8 mouse cellular contexts compared by ENCODE assay signal in the genomic region with DNA sequence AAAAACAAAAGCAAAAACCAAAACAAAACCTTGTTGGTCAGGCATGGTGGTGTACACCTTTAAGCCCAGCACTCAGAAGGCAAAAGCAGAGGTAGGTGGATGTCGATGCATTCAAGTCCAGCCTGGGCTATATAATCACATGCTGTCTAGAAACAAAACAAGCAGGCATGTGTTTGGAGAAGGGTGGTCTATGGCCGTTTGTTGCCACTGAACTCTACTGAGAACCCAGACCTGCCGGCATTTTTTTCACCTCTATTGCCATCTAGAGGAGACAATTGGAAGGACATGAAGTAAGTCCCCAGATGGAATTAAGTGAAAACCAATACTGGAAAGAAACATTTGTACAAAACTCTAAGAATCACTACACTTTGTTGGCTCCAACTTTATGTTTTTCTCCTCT. TPM values are rescaled to one million over a fixed set of nuclear protein-coding genes. Genes with fewer than 3 reads are reported as not detected.
DNase-seq lines count a peak whose midpoint lies in the region; ATAC-seq lines count a peak whose summit lies in the region.

No protein-coding gene starts in this region.

- H3K4me1 ChIP-seq in lung, embryonic 16.5 days (replicated peaks; ENCODE audit: control insufficient read depth, insufficient read depth, low read length): peaks cover 26% of the 10 kb centered on the region

- no peaks in the 10 kb centered on the region for H3K36me3 ChIP-seq in lung, embryonic 16.5 days (ENCODE audit: control insufficient read depth, insufficient read depth, low read length)

- peak overlapping the region; percentile 69 for H3K27ac ChIP-seq in lung, embryonic 16.5 days (ENCODE audit: low read length)

- intact Hi-C loops in left cerebral cortex, postnatal 25 days (cut with DNase I): loop anchor here (2.0 kb wide), 1 partner anchor 176 kb away; no protein-coding TSS in a partner anchor
- intact Hi-C loops in left cerebral cortex, postnatal 36 days (cut with DNase I): loop anchor here (1.0 to 10.0 kb wide), 4 partner anchors 119 to 294 kb away; no protein-coding TSS in a partner anchor

- 1% methylated on average over 3 of the region's 3 CpGs for WGBS in lung, embryonic 16.5 days

- H3K9ac ChIP-seq in lung, embryonic 16.5 days (ENCODE audit: low read length): no peak overlapping the region

- peak; percentile 34 to 56 for DNase-seq in left cerebral cortex, postnatal 25 days (ENCODE audit: low spot score in 2 of 2)
- DNase-seq in left cerebral cortex, postnatal 36 days (ENCODE audit: low spot score in 2 of 2): no peak
- peak; percentile 68 for DNase-seq in ZHBTc4 (ENCODE audit: low read depth, low spot score)
- peak; percentile 66 for DNase-seq in embryo, embryonic 9.5 days (ENCODE audit: extremely low spot score)
- DNase-seq in induced T-regulatory cell, adult 2 months (ENCODE audit: low read depth): peak; percentile 83
- DNase-seq in retina, postnatal 1 day: peak; percentile 85
- DNase-seq in adrenal gland, postnatal 4 days (ENCODE audit: low spot score in 2 of 2): no peak

- H3K4me2 ChIP-seq in lung, embryonic 16.5 days (ENCODE audit: low read depth, low read length): no peak overlapping the region

- peak; percentile 55 for ATAC-seq in lung, embryonic 16.5 days (ENCODE audit: low read depth)

- no peaks in the 10 kb centered on the region for H3K27me3 ChIP-seq in lung, embryonic 16.5 days (ENCODE audit: control insufficient read depth, insufficient read depth, low read depth, low read length)

- H3K4me3 ChIP-seq in lung, embryonic 16.5 days (ENCODE audit: low read length): no peak overlapping the region

- H3K9me3 ChIP-seq in lung, embryonic 16.5 days (ENCODE audit: control insufficient read depth, low read length): no peaks in the 10 kb centered on the region

RNA-seq across cellular contexts. Expression of a gene that starts 50.9 kb away (rescaled TPM):
- 10 to 100 TPM; 42.9 to 45.0 TPM for total RNA-seq in left cerebral cortex, postnatal 25 days (2021)
- total RNA-seq in left cerebral cortex, postnatal 36 days (2021): 10 to 100 TPM; 36.2 to 40.4 TPM
- polyA plus RNA-seq in lung, embryonic 16.5 days (2015; fragmentation: Nextera tagmentation; extraction: Ambion mirVana): 31.1 and 32.7 TPM in 2 replicates
- total RNA-seq in adrenal gland, postnatal 4 days (2021): 10 to 100 TPM; 39.0 to 52.5 TPM

Comparison
In these comparisons a context has a peak if more than half of its experiments do, and no peak if none do; other contexts are left out.
1. DNase-seq: peak in left cerebral cortex, postnatal 25 days (2 of 2), ZHBTc4 (single experiment), embryo, embryonic 9.5 days (single experiment), induced T-regulatory cell, adult 2 months (single experiment) and retina, postnatal 1 day (single experiment); none in left cerebral cortex, postnatal 36 days (0 of 2) and adrenal gland, postnatal 4 days (0 of 2).